In genomic region chr11:120641869-120642268, GRCm38 (mm10) we compare ENCODE assay signal across 15 mouse cellular contexts. TPM values are rescaled to one million over a fixed set of nuclear protein-coding genes. Genes with fewer than 3 reads are reported as not detected.
A peak's percentile ranks its signal among the peaks of the same experiment; 100 is the strongest.
DNase-seq lines count a peak whose midpoint lies in the region; ATAC-seq lines count a peak whose summit lies in the region.
"Had no signal": no experiment of that assay in that cellular context is flagged by ENCODE, and none has a peak within 500 bp of the region (broad histone marks: within the 10 kb centered on the region; RNA-seq: fewer than 3 reads in every experiment).

No protein-coding gene starts in this region.

- H3K4me2 ChIP-seq in heart, embryonic 12.5 days, result peak overlapping the region; percentile 94; the same call in 1 of the 2 replicates
- no peak overlapping the region for H3K4me2 ChIP-seq in midbrain, embryonic 12.5 days (replicated peaks)
- no peak overlapping the region for H3K4me2 ChIP-seq in midbrain, embryonic 11.5 days
- peak overlapping the region; percentile 91; the same call in 1 of the 2 replicates for H3K4me2 ChIP-seq in embryonic facial prominence, embryonic 14.5 days (ENCODE audit: low read depth, low read length)

- no peaks in the 10 kb centered on the region for H3K9me3 ChIP-seq in heart, embryonic 12.5 days (replicated peaks)
- H3K9me3 ChIP-seq in midbrain, embryonic 12.5 days, result no peaks in the 10 kb centered on the region
- no peaks in the 10 kb centered on the region for H3K9me3 ChIP-seq in midbrain, embryonic 11.5 days (ENCODE audit: control insufficient read depth, low read length)
- no peaks in the 10 kb centered on the region for H3K9me3 ChIP-seq in embryonic facial prominence, embryonic 14.5 days (ENCODE audit: control insufficient read depth, low read length)

- H3K27ac ChIP-seq in heart, embryonic 12.5 days (ENCODE audit: poor library complexity, severe bottlenecking), result no peak overlapping the region
- H3K27ac ChIP-seq in midbrain, embryonic 12.5 days (replicated peaks), result no peak overlapping the region
- no peak overlapping the region for H3K27ac ChIP-seq in midbrain, embryonic 11.5 days (ENCODE audit: low read depth, low read length)
- no peak overlapping the region for H3K27ac ChIP-seq in embryonic facial prominence, embryonic 14.5 days (replicated peaks; ENCODE audit: low read depth, low read length)
- H3K27ac ChIP-seq: left cerebral cortex, adult 2 months had no signal

- no peak for DNase-seq in heart, postnatal 10 days
- no peak for DNase-seq in midbrain, embryonic 11.5 days (ENCODE audit: low spot score, missing footprints)
- no peak for DNase-seq in embryonic facial prominence, embryonic 14.5 days (ENCODE audit: low spot score)
- no peak for DNase-seq in spleen, postnatal 4 days (ENCODE audit: low spot score in 2 of 2)
- DNase-seq in T-cell, adult 2 months (ENCODE audit: low spot score), result no peak
- DNase-seq: cerebellum, adult 11-12 months; heart, adult 18-20 months; kidney, adult 8-10 months; right cerebral cortex, postnatal 14 days had no signal

- peak overlapping the region; percentile 14; the same call in 1 of the 2 replicates for H3K9ac ChIP-seq in heart, embryonic 12.5 days
- 0 out of 2 replicates have a peak overlapping the region, but pooled peaks have one; percentile 31 for H3K9ac ChIP-seq in midbrain, embryonic 12.5 days (replicated peaks)
- no peak overlapping the region for H3K9ac ChIP-seq in midbrain, embryonic 11.5 days (ENCODE audit: low read length)
- no peak overlapping the region for H3K9ac ChIP-seq in embryonic facial prominence, embryonic 14.5 days (ENCODE audit: low read depth, low read length)

- WGBS in heart, embryonic 12.5 days, result 78% methylated on average over 8 of the region's 8 CpGs
- WGBS in midbrain, embryonic 12.5 days, result 94% methylated on average over 8 of the region's 8 CpGs
- WGBS in midbrain, embryonic 11.5 days, result 90% methylated on average over 8 of the region's 8 CpGs
- WGBS in embryonic facial prominence, embryonic 14.5 days, result 81% methylated on average over 8 of the region's 8 CpGs

- no peak overlapping the region for H3K4me3 ChIP-seq in heart, embryonic 12.5 days
- H3K4me3 ChIP-seq in midbrain, embryonic 12.5 days, result no peak overlapping the region
- H3K4me3 ChIP-seq in midbrain, embryonic 11.5 days (ENCODE audit: low read depth, low read length), result no peak overlapping the region
- no peak overlapping the region for H3K4me3 ChIP-seq in embryonic facial prominence, embryonic 14.5 days (ENCODE audit: low read depth, low read length)
- H3K4me3 ChIP-seq: erythroblast, embryonic 14.5 days; left cerebral cortex, adult 2 months had no signal

- peaks cover 11% of the 10 kb centered on the region for H3K27me3 ChIP-seq in heart, embryonic 12.5 days (replicated peaks)
- H3K27me3 ChIP-seq in midbrain, embryonic 12.5 days, result peaks cover 28% of the 10 kb centered on the region
- no peaks in the 10 kb centered on the region for H3K27me3 ChIP-seq in midbrain, embryonic 11.5 days (ENCODE audit: control insufficient read depth, insufficient read depth, low read length)
- H3K27me3 ChIP-seq in embryonic facial prominence, embryonic 14.5 days (replicated peaks; ENCODE audit: control insufficient read depth, insufficient read depth, low read length), result no peaks in the 10 kb centered on the region

- intact Hi-C loops in heart, postnatal 10 days (cut with DNase I), result no loop called here

- no peaks in the 10 kb centered on the region for H3K36me3 ChIP-seq in heart, embryonic 12.5 days
- no peaks in the 10 kb centered on the region for H3K36me3 ChIP-seq in midbrain, embryonic 12.5 days
- H3K36me3 ChIP-seq in midbrain, embryonic 11.5 days (ENCODE audit: control insufficient read depth, insufficient read depth, low read length), result no peaks in the 10 kb centered on the region
- no peaks in the 10 kb centered on the region for H3K36me3 ChIP-seq in embryonic facial prominence, embryonic 14.5 days (ENCODE audit: control insufficient read depth, insufficient read depth, low read length)

- peaks cover 13% of the 10 kb centered on the region for H3K4me1 ChIP-seq in heart, embryonic 12.5 days (replicated peaks)
- H3K4me1 ChIP-seq in midbrain, embryonic 12.5 days, result peaks cover 14% of the 10 kb centered on the region
- peaks cover 5% of the 10 kb centered on the region for H3K4me1 ChIP-seq in midbrain, embryonic 11.5 days (ENCODE audit: control insufficient read depth, insufficient read depth, low read length)
- H3K4me1 ChIP-seq in embryonic facial prominence, embryonic 14.5 days (ENCODE audit: control insufficient read depth, insufficient read depth, low read length), result peaks cover 11% of the 10 kb centered on the region

- no peak for ATAC-seq in heart, embryonic 12.5 days (ENCODE audit: insufficient number of reproducible peaks, low FRiP score)
- no peak for ATAC-seq in midbrain, embryonic 12.5 days (ENCODE audit: low FRiP score, low read depth)
- no peak for ATAC-seq in midbrain, embryonic 11.5 days (ENCODE audit: low FRiP score)
- no peak for ATAC-seq in embryonic facial prominence, embryonic 14.5 days (ENCODE audit: low read depth)
- peak; percentile 36 for ATAC-seq in megakaryocyte, adult 5-6 weeks (ENCODE audit: poor library complexity, severe bottlenecking)

RNA-seq across cellular contexts. Expression of gene Pycr1, which starts 1.7 kb away (rescaled TPM):
- polyA plus RNA-seq in heart, embryonic 12.5 days (2016; fragmentation: Nextera tagmentation; extraction: Ambion mirVana), result 23.1 and 23.9 TPM in 2 replicates
- 1 to 10 TPM; 4.8 to 5.5 TPM for total RNA-seq in heart, postnatal 10 days (2021)
- polyA plus RNA-seq in midbrain, embryonic 12.5 days (2016; fragmentation: Nextera tagmentation; extraction: Ambion mirVana), result 31.6 and 34.1 TPM in 2 replicates
- polyA plus RNA-seq in midbrain, embryonic 11.5 days (2014; fragmentation: Nextera tagmentation; extraction: Ambion mirVana), result 32.4 and 32.8 TPM in 2 replicates
- polyA plus RNA-seq in embryonic facial prominence, embryonic 14.5 days (2014; fragmentation: Nextera tagmentation; extraction: Ambion mirVana), result 56.7 and 64.7 TPM in 2 replicates
- 3.5 and 3.7 TPM in 2 replicates for total RNA-seq in megakaryocyte, adult 5-6 weeks (2015)
- 2.9 TPM in 2 replicates for total RNA-seq in megakaryocyte, adult 5-6 weeks (2017)

RNA-seq across cellular contexts. Expression of gene Myadml2, which starts 6.1 kb away (rescaled TPM):
- 9.8 and 10.9 TPM in 2 replicates for polyA plus RNA-seq in heart, embryonic 12.5 days (2016; fragmentation: Nextera tagmentation; extraction: Ambion mirVana)
- total RNA-seq in heart, postnatal 10 days (2021), result 10 to 100 TPM; 38.0 to 41.6 TPM
- polyA plus RNA-seq in midbrain, embryonic 12.5 days (2016; fragmentation: Nextera tagmentation; extraction: Ambion mirVana), result 0.99 TPM in 1 of 2 replicates, not detected in the other
- polyA plus RNA-seq in midbrain, embryonic 11.5 days (2014; fragmentation: Nextera tagmentation; extraction: Ambion mirVana), result 0.36 and 0.57 TPM in 2 replicates
- polyA plus RNA-seq in embryonic facial prominence, embryonic 14.5 days (2014; fragmentation: Nextera tagmentation; extraction: Ambion mirVana), result 3.4 and 3.6 TPM in 2 replicates
- total RNA-seq in megakaryocyte, adult 5-6 weeks (2015), result not detected in 2 replicates
- not detected in 2 replicates for total RNA-seq in megakaryocyte, adult 5-6 weeks (2017)
- total RNA-seq: hematopoietic stem cell, adult 5-6 weeks had no signal
- polyA plus RNA-seq: erythroblast, embryonic 14.5 days had no signal

RNA-seq across cellular contexts. Expression of gene Mafg, which starts 8.5 kb away (rescaled TPM):
- 27.9 and 31.5 TPM in 2 replicates for polyA plus RNA-seq in heart, embryonic 12.5 days (2016; fragmentation: Nextera tagmentation; extraction: Ambion mirVana)
- total RNA-seq in heart, postnatal 10 days (2021), result 10 to 100 TPM; 24.2 to 27.0 TPM
- 33.3 and 36.8 TPM in 2 replicates for polyA plus RNA-seq in midbrain, embryonic 12.5 days (2016; fragmentation: Nextera tagmentation; extraction: Ambion mirVana)
- polyA plus RNA-seq in midbrain, embryonic 11.5 days (2014; fragmentation: Nextera tagmentation; extraction: Ambion mirVana), result 18.0 and 19.7 TPM in 2 replicates
- 26.3 and 26.8 TPM in 2 replicates for polyA plus RNA-seq in embryonic facial prominence, embryonic 14.5 days (2014; fragmentation: Nextera tagmentation; extraction: Ambion mirVana)
- 23.1 and 23.8 TPM in 2 replicates for total RNA-seq in megakaryocyte, adult 5-6 weeks (2015)
- total RNA-seq in megakaryocyte, adult 5-6 weeks (2017), result 58.7 and 68.0 TPM in 2 replicates

RNA-seq across cellular contexts. Expression of gene Sirt7, which starts 16.8 kb away (rescaled TPM):
- 20.1 and 20.4 TPM in 2 replicates for polyA plus RNA-seq in heart, embryonic 12.5 days (2016; fragmentation: Nextera tagmentation; extraction: Ambion mirVana)
- 10 to 100 TPM; 11.9 to 12.5 TPM for total RNA-seq in heart, postnatal 10 days (2021)
- polyA plus RNA-seq in midbrain, embryonic 12.5 days (2016; fragmentation: Nextera tagmentation; extraction: Ambion mirVana), result 40.4 and 48.2 TPM in 2 replicates
- 29.5 and 33.2 TPM in 2 replicates for polyA plus RNA-seq in midbrain, embryonic 11.5 days (2014; fragmentation: Nextera tagmentation; extraction: Ambion mirVana)
- 21.8 and 23.0 TPM in 2 replicates for polyA plus RNA-seq in embryonic facial prominence, embryonic 14.5 days (2014; fragmentation: Nextera tagmentation; extraction: Ambion mirVana)
- 51.4 and 53.6 TPM in 2 replicates for total RNA-seq in megakaryocyte, adult 5-6 weeks (2015)
- 119 and 121 TPM in 2 replicates for total RNA-seq in megakaryocyte, adult 5-6 weeks (2017)

RNA-seq across cellular contexts. Expression of gene Notum, which starts 19.1 kb away (rescaled TPM):
- polyA plus RNA-seq in heart, embryonic 12.5 days (2016; fragmentation: Nextera tagmentation; extraction: Ambion mirVana), result 4.7 and 5.2 TPM in 2 replicates
- total RNA-seq in heart, postnatal 10 days (2021), result under 1 TPM in 1 of 2 experiments, not detected in 1; 0.12 TPM
- 0.58 and 0.87 TPM in 2 replicates for polyA plus RNA-seq in midbrain, embryonic 12.5 days (2016; fragmentation: Nextera tagmentation; extraction: Ambion mirVana)
- polyA plus RNA-seq in midbrain, embryonic 11.5 days (2014; fragmentation: Nextera tagmentation; extraction: Ambion mirVana), result 0.90 and 1.4 TPM in 2 replicates
- 3.6 and 4.9 TPM in 2 replicates for polyA plus RNA-seq in embryonic facial prominence, embryonic 14.5 days (2014; fragmentation: Nextera tagmentation; extraction: Ambion mirVana)
- total RNA-seq in megakaryocyte, adult 5-6 weeks (2015), result not detected in 2 replicates
- total RNA-seq in megakaryocyte, adult 5-6 weeks (2017), result not detected in 2 replicates
- total RNA-seq: hematopoietic stem cell, adult 5-6 weeks had no signal

Comparison
In these comparisons a context has a peak if more than half of its experiments do, and no peak if none do; other contexts are left out.
1. H3K9ac ChIP-seq: peak in heart, embryonic 12.5 days (single experiment) and midbrain, embryonic 12.5 days (single experiment); none in midbrain, embryonic 11.5 days (single experiment) and embryonic facial prominence, embryonic 14.5 days (single experiment).
2. H3K4me2 ChIP-seq: peak in heart, embryonic 12.5 days (single experiment) and embryonic facial prominence, embryonic 14.5 days (single experiment); none in midbrain, embryonic 12.5 days (single experiment) and midbrain, embryonic 11.5 days (single experiment).